Mouse (Mus musculus): ENCODE results near the gene Kcnb1.
A peak's percentile ranks its signal among the peaks of the same experiment; 100 is the strongest.

The Kcnb1 gene

GRCm38 (mm10) chr2:167203505-167204166, 13.7 kb upstream of the Kcnb1 start:
- DNase-seq: no peak

- peak; percentile 61 for DNase-seq
These were observed 11.7 kb upstream of the Kcnb1 start for GRCm38 (mm10) chr2:167201463-167202291.

GRCm38 (mm10) chr2:167198660-167199427, 8.9 kb upstream of the Kcnb1 start:
- DNase-seq: no peak

GRCm38 (mm10) chr2:167193361-167193760, 3.4 kb upstream of the Kcnb1 start:
- DNase-seq: no peak

GRCm38 (mm10) chr2:167189291-167190075, 472 bp downstream of the Kcnb1 start:
- peak; percentile 55 for DNase-seq

- DNase-seq: peak; percentile 90
These were observed 1.4 kb downstream of the Kcnb1 start for GRCm38 (mm10) chr2:167188315-167189207.

GRCm38 (mm10) chr2:167187119-167187518, 2.8 kb downstream of the Kcnb1 start:
- DNase-seq: no peak

- no peak for DNase-seq
These were observed 3.4 kb downstream of the Kcnb1 start for GRCm38 (mm10) chr2:167186544-167186943.

- DNase-seq: no peak
These were observed 4.0 kb downstream of the Kcnb1 start for GRCm38 (mm10) chr2:167186003-167186402.

- no peak for DNase-seq
These were observed 4.5 kb downstream of the Kcnb1 start for GRCm38 (mm10) chr2:167185432-167185831.

GRCm38 (mm10) chr2:167181662-167182389, 8.1 kb downstream of the Kcnb1 start:
- no peak for DNase-seq

- DNase-seq: no peak
These were observed 8.9 kb downstream of the Kcnb1 start for GRCm38 (mm10) chr2:167181096-167181495.

- DNase-seq: no peak
These were observed 10.7 kb downstream of the Kcnb1 start for GRCm38 (mm10) chr2:167179301-167179700.

- no peak for DNase-seq
These were observed 12.7 kb downstream of the Kcnb1 start for GRCm38 (mm10) chr2:167177231-167177641.

- DNase-seq: peak; percentile 14
These were observed 14.7 kb downstream of the Kcnb1 start for GRCm38 (mm10) chr2:167175284-167175683.

GRCm38 (mm10) chr2:167173051-167173875, 16.7 kb downstream of the Kcnb1 start:
- DNase-seq: peak; percentile 75

- DNase-seq: peak; percentile 52
These were observed 22.3 kb downstream of the Kcnb1 start for GRCm38 (mm10) chr2:167167515-167168212.

GRCm38 (mm10) chr2:167163600-167163999, 26.4 kb downstream of the Kcnb1 start:
- no peak for DNase-seq

- no peak for DNase-seq
These were observed 26.8 kb downstream of the Kcnb1 start for GRCm38 (mm10) chr2:167163134-167163533.

All from kidney, postnatal 14 days (tissue).